Mouse (Mus musculus) ovary, postnatal 10 days (tissue): ENCODE measurements around the gene Ptges.
"Not testable (repeated sequence)": the region's sequence is repeated elsewhere in the genome, so short reads cannot be mapped to it uniquely, and the experiment has no call there.

Experiments
- DNase-seq: peaks from one replicate; pipeline ENCODE4 v3.0.0; 2022; ENCODE audit warnings: low spot score

The Ptges gene

DNA sequence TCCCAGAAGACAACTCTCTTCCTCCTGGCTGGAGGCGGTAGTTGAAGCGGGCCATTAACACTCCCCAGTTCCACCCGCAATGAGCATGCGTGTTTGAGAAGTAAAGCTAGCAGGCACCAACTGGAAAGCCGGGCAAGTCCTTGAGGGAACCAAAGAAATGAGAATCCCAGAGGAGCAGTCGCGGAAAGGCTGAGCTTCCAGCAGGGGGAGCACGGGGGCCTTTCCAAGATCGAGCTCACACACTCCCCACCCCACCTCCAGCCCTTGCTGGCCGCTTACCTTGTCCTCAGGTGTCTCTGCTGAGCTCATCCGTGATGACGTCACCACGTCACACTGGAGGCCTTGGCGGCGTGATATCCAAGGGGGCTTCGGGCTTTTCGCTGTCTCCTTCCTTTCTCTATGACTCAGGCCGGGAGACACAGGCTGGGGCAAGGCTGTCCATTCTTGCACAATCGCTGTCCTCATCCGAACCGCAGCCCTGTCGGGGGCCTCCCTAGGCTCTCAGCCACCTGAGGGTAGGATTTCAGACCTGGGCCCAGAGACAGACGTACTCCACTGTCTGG, at the start of gene Ptges:
Ptges (minus strand) TSS at position 381 of the 563 bp plus-strand sequence.
- no peak for DNase-seq

DNA sequence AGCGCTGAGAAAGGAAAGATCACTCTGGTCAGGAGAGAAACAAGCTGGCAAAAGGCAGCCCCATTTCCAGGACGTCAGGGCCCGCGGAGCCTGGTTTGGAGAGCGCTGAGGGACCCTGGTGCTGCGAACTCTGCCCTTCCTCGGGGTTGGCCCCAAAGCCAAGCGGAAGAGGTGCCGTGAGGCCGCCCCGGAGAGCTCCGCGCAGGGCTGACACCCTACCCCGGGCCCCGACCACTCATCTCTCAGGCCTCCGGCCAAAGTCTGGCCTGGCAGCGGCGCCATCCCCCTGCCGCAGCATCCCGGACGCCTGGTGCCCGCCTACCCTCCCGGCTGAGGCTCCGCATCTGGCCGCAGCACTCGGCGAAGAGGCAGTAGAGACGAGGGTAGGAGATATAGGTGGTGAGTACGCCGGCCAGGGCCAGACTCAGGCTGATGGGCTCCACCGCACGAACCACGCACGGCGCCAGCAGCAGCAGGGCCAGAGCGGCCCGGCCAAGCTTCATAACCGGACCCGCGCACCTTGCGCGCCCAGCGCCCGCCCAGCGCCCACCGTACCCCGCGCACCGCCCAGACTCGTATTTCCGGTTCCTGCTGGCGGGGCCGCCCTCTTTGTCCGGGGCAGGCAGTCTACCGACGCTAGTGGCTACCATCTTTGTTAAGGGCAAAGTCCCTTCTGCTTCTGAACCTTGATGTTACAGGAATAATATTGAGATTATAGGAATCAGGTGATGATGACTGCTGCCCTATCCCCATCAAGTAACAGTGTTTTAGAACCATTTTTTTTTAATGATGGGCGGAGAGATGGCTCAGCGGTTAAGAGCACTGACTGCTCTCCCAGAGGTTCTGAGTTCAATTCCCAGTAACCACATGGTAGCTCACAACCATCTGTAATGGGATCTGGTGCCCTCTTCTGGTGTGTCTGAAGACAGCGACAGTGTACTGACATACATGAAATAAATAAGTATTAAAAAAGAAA, 38.0 kb upstream of the Ptges start, which contains the start of gene Tor1a:
Tor1a (minus strand) TSS at position 582 of the 976 bp plus-strand sequence.
- peak; percentile 68 for DNase-seq

DNA sequence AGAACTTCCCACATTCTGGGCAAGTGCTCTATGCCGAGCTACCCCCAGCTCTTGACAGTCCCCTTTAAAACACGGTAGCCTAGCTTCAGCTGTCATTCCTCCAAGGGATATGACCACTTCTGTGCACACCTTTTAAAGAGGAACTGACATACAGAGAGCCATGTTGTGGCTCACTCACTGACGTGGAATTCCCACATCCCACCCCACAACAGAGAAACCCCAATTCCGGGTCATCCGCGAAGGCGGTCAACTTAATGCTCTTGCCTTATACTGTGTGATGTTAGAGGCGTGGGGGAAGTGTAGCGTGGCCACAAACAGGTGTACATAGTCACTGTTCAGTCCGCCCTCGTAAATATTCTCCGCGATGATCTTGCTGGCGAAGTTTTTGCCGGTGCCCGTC, 37.2 kb upstream of the Ptges start:
- no peak for DNase-seq

DNA sequence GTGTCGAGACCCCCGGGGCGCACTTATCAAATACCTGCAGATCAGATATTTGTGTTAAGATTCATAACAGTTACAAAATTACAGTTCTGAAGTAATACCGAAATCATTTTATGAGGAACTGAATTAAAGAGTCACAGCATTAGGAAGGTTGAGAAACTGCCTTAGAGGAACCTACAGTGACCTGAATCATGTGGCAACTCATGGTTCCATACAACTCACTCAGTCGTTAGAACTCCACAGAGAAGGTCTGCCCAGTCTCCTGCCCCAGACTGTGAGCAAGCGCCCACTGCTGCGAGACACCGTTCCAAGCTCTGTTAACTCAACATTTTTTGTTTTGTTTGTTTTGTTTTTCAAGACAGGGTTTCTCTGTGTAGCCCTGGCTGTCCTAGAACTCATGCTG, 36.0 kb upstream of the Ptges start:
- DNase-seq, result no peak

DNA sequence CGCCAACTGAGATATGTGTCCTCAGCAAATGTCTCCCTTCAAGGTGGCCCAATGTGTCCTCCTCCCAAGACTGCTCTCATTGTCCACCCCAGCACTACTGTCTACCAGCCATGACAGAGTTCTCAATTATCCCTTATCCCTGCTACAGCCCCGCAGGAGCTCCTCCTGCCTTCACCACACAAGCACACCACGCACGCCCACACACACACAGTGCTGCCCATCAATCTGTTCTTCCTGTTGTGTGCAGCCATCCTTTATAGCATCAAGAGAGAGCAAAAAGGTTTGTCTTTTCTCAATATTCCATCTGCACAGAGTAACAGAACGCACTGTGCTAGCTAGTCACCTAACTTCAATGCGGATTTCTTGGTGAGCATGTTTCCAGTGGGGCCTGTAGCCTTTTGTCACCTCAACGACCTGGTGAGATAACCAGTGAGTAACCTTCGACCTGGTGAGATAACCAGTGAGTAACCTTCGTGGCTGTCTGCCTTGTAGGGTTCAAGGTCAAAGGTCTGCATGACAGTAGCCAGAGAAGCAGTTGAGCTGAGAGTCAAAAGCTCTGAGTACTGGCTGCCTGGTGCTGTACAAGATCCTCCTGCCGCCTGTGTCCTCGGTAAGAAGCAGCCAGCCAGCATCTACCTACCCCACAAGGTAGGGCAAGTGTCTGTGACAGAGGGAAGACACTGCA, 33.0 kb upstream of the Ptges start:
- no peak for DNase-seq

- no peak for DNase-seq
Measured at GRCm38 (mm10) chr2:30959856-30960255, 30.2 kb upstream of the Ptges start.

GRCm38 (mm10) chr2:30958726-30959125, 29.1 kb upstream of the Ptges start:
- no peak for DNase-seq

DNA sequence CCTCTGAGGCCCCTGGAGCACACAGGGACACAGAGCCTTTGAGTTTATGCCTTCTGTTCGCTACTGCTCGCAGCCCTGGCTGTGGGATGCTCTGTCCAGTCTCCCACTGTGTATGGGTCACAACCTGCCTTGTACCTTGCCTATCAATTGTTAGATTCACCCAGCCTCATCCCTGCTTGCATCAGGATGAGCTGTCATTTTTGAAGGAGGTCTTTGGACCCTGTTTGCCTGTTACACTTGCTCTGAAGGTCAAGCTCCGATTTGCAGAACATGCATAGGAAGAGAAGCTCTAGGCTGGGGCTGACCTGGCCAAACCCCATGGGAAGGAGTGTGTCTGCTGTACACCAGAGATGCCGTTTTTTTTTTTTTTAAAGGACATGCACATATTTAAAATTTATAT, 27.8 kb upstream of the Ptges start:
- DNase-seq, result no peak

DNA sequence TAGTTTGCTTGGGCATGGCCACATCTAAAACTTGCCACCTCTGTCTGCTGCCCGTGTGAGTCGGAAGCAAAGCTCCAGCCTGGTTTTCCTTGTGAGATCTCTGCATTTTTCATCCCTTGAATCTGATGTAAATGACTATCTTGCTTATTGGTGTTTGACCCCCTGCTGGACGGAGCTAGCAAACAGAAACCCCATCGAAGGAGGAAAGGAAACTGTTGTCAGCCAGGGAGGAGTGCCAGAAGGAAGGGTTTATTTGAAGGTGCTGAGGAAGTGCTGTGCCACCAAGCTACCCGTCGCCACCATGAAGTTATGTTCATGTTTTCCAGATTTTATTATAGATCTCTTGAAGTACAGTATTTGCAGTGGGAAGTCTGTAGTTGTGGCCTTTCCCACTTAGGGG, 25.1 kb upstream of the Ptges start:
- DNase-seq, result no peak

GRCm38 (mm10) chr2:30952824-30953490, 23.3 kb upstream of the Ptges start, which contains the start of gene Tor1b:
Gene Tor1b (plus strand): TSS chr2:30952959.
- DNase-seq, result peak; percentile 45

DNA sequence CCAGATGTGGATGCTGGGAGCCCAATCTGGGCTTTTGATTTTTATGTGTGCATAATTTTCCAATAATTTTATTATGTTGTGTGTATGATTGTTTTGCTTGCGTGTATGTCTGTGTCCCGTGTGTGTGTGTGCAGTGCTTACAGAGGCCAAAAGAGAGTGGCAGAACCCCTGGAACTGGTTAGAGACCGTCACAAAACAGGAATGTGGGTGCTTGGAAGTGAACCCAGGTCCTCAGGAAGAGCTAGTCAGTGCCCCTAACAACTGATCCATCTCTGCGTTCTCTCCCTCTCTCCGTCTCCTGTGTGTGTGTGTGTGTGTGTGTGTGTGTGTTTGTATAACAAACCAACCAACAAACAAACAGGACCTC, 22.8 kb upstream of the Ptges start:
- DNase-seq, result no peak

GRCm38 (mm10) chr2:30942603-30943011, 12.9 kb upstream of the Ptges start:
- no peak for DNase-seq

DNA sequence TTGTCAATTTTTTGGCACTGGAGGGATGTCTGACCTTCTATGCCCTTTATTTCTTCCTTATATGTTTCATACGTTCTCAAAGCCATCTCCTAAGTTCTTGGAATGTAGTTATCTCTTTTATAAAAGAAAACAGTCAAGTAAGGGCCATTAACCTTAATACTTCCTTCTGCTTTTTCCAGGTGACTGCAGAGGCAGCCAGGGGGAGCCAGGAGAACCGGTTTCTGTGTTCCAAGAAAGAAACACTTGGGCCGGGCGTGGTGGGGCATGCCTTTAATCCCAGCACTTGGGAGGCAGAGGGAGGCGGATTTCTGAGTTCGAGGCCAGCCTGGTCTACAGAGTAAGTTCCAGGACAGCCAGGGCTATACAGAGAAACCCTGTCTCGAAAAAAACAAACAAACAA, 12.5 kb upstream of the Ptges start:
- not testable (repeated sequence) for DNase-seq

DNA sequence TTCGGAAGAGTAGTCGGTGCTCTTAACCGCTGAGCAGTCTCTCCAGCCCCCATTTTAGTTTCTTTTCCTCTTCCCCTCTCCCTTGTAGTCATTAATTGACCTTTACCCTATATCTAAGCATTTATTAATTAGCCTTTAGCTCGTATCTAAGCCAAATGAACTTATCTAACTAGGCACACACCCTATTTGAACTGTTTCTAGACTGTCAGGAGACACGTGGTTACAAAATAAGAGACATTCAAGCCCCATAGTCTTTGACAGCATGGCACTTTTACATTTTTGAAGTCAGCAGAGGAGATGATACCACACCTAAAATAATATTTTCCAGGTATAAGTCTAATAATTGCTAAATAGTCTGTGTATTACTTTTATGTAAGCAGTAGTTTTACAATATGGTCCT, 11.9 kb upstream of the Ptges start:
- no peak for DNase-seq

GRCm38 (mm10) chr2:30938574-30938991, 8.9 kb upstream of the Ptges start:
- DNase-seq, result no peak

DNA sequence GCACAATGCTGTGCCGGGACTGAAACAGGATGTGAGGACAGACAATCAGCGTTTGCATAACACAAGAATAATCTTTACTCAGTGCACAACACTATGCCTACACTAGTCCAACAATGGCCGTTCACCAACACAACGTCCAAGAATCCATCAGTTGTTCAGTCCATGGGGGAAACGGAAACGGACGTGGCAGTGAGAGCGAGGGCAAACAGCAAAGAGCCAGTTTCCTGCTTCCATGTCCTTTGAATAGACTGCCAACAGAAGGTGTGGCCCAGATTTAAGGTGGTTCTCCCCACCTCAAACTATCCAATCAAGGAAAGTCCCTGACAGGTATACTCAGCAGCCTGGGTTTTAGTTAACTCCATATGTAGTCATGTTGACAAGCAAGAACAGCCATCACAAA, 8.1 kb upstream of the Ptges start:
- no peak for DNase-seq

DNA sequence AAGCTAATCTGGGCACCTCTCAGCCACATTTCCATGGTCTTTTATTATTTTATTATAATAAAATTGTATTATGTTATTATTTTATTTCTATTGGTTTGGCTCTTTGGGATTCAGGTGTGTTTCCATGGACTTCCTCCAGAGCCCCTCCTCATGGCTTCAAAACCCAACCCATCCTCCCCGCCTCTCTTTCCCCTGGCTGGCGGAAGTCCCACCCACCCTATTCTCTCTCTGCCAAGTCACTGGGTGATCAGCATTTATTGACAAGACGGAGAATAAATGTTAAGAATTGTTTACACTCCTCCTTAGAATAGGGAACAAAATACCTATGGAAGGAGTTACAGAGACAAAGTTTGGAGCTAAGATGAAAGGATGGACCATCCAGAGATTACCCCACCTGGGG, 7.1 kb upstream of the Ptges start:
- DNase-seq, result no peak

DNA sequence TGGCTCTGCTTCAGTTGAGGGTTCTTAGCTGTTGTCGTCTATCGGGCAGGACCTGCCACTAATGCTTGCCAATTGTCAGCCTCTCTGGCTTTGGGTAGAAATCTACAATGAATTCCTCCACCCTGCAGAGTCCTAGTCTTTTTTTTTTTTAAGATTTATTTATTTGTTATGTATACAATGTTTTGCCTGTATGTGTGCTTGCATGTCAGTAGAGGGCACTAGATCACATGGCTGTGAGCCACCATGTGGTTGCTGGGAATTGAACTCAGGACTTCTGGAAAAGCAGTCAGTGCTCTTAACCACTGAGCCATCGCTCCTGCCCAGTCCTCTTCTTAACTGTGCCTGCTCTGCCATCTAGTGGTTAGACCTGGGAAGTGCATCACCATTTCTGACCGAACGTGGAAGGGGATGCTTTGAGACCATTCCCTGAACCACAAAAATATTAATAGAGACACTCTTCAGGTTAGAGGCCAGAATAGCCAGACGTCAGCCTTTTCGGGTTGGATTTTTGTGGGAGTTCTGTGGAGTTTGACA, 4.3 kb upstream of the Ptges start:
- peak; percentile 53 for DNase-seq

- no peak for DNase-seq
Measured at GRCm38 (mm10) chr2:30933032-30933431, 3.4 kb upstream of the Ptges start.

DNA sequence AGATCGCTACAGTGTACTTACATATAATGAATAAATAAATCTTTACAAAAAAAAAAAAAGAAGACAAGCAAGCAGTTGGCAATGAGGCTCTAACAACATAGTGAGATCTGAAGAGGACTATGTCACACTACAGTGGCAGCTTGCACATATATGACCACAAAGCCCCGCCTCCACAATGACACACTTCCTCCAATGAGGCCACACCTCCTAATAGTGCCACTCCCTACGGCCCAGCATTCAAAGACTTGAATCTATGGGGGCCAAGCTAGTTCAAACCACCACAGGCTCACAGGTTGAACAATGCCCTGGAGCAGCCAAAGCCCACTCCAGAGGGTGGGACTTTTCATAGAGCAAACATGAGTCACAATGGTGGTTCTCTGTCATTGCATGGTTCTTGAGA, 2.3 kb upstream of the Ptges start:
- no peak for DNase-seq

- DNase-seq, result not testable (repeated sequence)
Measured at GRCm38 (mm10) chr2:30930846-30931245, 1.2 kb upstream of the Ptges start.

DNA sequence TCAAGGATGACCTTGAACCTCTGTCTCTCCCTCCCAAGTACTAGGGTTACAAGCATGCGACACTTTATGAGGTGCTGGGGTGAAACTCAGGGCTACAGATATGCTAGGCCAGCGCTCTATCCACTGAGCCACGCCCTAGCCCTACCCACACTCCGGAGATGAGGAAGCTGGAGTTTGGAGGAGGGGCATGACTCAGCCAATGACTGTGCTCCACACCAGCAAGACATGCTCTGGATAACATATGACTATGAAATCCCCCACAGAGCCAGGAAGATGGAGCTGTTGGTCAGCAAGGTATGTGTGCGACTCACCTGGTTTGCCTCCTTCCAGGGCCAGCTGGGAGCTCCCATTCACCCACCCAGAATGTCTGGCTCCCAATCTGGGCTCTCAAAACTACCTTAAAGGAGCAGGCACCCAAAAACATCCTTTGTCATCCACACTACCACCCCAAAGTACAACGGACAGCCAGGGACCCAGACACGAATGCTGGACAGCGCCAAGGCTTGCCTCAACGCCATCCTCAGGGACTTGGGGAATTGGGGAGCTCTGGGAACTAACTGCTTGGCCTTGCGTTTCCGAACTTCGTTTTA, 675 bp downstream of the Ptges start:
- DNase-seq, result no peak
